Mouse (Mus musculus): Measurements from ENCODE around the gene Efhd1. TPM values are rescaled to one million over a fixed set of nuclear protein-coding genes. Genes with fewer than 3 reads are reported as not detected.

Efhd1 gene
- total RNA-seq, 1 experiment: 1.8 TPM

DNA sequence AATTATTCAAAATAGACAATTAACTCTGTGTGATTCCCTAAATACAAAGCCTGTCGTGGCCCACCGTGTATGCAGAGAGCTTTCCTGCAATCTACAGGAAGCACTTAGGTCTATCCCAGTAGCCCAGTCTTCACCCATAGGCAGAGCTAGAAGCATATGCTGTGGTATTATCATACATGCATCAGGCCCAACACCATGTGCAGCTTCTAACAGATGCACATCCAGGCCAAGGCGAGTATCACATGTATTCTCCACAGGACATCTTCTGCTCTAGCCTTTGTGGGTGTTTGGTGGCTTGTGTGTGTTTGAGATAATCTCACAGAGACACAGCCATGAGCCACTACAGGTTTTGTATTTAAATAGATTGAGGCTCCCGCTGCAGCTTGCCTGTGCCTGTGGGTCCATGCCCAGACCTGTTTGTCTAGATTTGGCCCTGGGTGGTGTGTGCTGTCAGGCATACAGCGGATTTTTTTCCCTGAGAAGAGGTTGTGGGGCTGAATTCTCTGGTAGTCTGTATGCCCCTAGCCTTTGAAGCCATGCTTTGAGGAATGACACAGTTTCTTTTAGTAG lies 12.0 kb upstream of the Efhd1 start:
- TF ChIP-seq HCFC1 (IDR thresholded peaks at IDR 0.05; ENCODE audit: borderline replicate concordance, insufficient read depth, low read length) (no peak), MAFK (IDR thresholded peaks at IDR 0.05; ENCODE audit: insufficient read depth, low read depth, low read length) (no peak), CHD2 (IDR thresholded peaks at IDR 0.05; ENCODE audit: low read depth, low read length) (no peak), ZC3H11A (IDR thresholded peaks at IDR 0.05; ENCODE audit: borderline replicate concordance, low read depth, low read length) (no peak), ZNF384 (IDR thresholded peaks at IDR 0.05; ENCODE audit: low read depth, low read length) (no peak)
- Histone ChIP-seq H3K9ac (ENCODE audit: insufficient read depth, low read depth, low read length, poor library complexity, severe bottlenecking) (no peak overlapping the region), H3K36me3 (ENCODE audit: control insufficient read depth, insufficient read depth, low read length, poor library complexity, severe bottlenecking) (no peaks in the 10 kb centered on the region), H3K4me3 (ENCODE audit: insufficient read depth in 1 of 2, low read depth in 1 of 2, low read length in 2 of 2, poor library complexity in 1 of 2, severe bottlenecking in 1 of 2) (no peak overlapping the region), H3K27ac (ENCODE audit: insufficient read depth, low read depth, low read length, poor library complexity, severe bottlenecking) (no peak overlapping the region), H3K9me3 (ENCODE audit: control insufficient read depth, insufficient read depth, low read depth, low read length) (no peaks in the 10 kb centered on the region), H3K4me1 (ENCODE audit: control insufficient read depth in 2 of 2, insufficient read depth in 2 of 2, low read length in 2 of 2, poor library complexity in 1 of 2) (peaks cover 0 to 14% of the 10 kb centered on the region in 2 experiments; a peak in 2 of 4 replicates)
- in situ Hi-C loops (cut with MboI; ENCODE audit: low sequenced_read_pairs in 2 of 2, unreplicated experiment in 2 of 2): no loop called here
- no peak for DNase-seq (ENCODE audit: low read depth, low spot score)

DNA sequence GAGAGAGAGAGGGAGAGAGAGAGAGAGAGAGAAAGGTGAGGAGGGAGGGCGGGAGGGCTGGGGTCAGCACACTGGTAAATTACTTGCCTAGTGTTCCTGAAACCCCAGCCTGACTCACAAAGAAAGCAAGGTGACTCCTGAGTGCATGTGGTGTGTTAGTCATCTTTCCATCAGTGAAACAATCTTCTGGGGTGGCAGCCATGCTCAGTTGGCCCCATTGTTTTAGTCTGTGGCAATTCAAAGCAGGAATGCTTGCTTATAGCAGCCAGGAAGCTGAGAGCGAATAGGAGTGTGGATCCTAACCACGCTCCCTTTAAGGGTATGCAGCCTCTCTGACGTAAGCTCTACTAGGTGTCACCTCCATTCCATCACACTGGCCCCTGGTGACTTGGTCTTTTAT lies 9.0 kb upstream of the Efhd1 start:
- in situ Hi-C loops (cut with MboI; ENCODE audit: low sequenced_read_pairs in 2 of 2, unreplicated experiment in 2 of 2): no loop called here

DNA sequence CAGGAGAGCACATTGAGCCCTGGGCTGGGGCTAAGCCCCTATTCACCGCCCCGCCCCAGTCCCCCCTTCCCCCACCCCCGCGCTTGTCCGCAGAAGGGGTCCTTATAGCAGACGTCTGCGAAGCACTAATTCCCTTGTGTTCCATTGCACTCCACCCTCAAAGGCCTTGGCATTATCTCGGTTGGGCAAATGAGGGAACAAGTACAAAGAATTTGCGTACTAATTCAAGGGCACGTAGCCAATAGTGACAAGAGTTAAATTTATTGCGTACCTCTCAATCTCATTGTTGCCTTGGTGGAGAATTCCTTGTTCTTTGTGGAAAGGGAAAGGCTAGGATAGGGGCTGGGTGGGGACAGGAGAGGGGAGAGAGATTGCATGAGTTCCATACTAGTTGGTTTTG lies 6.5 kb upstream of the Efhd1 start:
- no peak overlapping the region for H3K9ac ChIP-seq (ENCODE audit: insufficient read depth, low read depth, low read length, poor library complexity, severe bottlenecking)
- no peak overlapping the region for H3K4me3 ChIP-seq (ENCODE audit: insufficient read depth in 1 of 2, low read depth in 1 of 2, low read length in 2 of 2, poor library complexity in 1 of 2, severe bottlenecking in 1 of 2)
- H3K4me1 ChIP-seq (ENCODE audit: control insufficient read depth in 2 of 2, insufficient read depth in 2 of 2, low read length in 2 of 2, poor library complexity in 1 of 2): peaks cover 0 to 4% of the 10 kb centered on the region in 2 experiments; a peak in 2 of 4 replicates
- DNase-seq (ENCODE audit: low read depth, low spot score): no peak
- in situ Hi-C loops (cut with MboI; ENCODE audit: low sequenced_read_pairs in 2 of 2, unreplicated experiment in 2 of 2): no loop called here
- H3K9me3 ChIP-seq (ENCODE audit: control insufficient read depth, insufficient read depth, low read depth, low read length): no peaks in the 10 kb centered on the region
- no peak overlapping the region for H3K27ac ChIP-seq (ENCODE audit: insufficient read depth, low read depth, low read length, poor library complexity, severe bottlenecking)
- TF ChIP-seq ZNF384 (IDR thresholded peaks at IDR 0.05; ENCODE audit: low read depth, low read length) (no peak), MAFK (IDR thresholded peaks at IDR 0.05; ENCODE audit: insufficient read depth, low read depth, low read length) (no peak), HCFC1 (IDR thresholded peaks at IDR 0.05; ENCODE audit: borderline replicate concordance, insufficient read depth, low read length) (no peak), CHD2 (IDR thresholded peaks at IDR 0.05; ENCODE audit: low read depth, low read length) (no peak), ZC3H11A (IDR thresholded peaks at IDR 0.05; ENCODE audit: borderline replicate concordance, low read depth, low read length) (no peak)
- no peaks in the 10 kb centered on the region for H3K36me3 ChIP-seq (ENCODE audit: control insufficient read depth, insufficient read depth, low read length, poor library complexity, severe bottlenecking)

More for the DNA sequence above, 9.0 kb upstream of the Efhd1 start:
- TF ChIP-seq HCFC1 (IDR thresholded peaks at IDR 0.05; ENCODE audit: borderline replicate concordance, insufficient read depth, low read length): no peak
- no peak for TF ChIP-seq CHD2 (IDR thresholded peaks at IDR 0.05; ENCODE audit: low read depth, low read length)
- no peak for TF ChIP-seq MAFK (IDR thresholded peaks at IDR 0.05; ENCODE audit: insufficient read depth, low read depth, low read length)
- TF ChIP-seq ZC3H11A (IDR thresholded peaks at IDR 0.05; ENCODE audit: borderline replicate concordance, low read depth, low read length): no peak
- TF ChIP-seq ZNF384 (IDR thresholded peaks at IDR 0.05; ENCODE audit: low read depth, low read length): no peak
- Histone ChIP-seq H3K9ac (ENCODE audit: insufficient read depth, low read depth, low read length, poor library complexity, severe bottlenecking) (no peak overlapping the region), H3K27ac (ENCODE audit: insufficient read depth, low read depth, low read length, poor library complexity, severe bottlenecking) (no peak overlapping the region), H3K4me1 (ENCODE audit: control insufficient read depth in 2 of 2, insufficient read depth in 2 of 2, low read length in 2 of 2, poor library complexity in 1 of 2) (peaks cover 0 to 14% of the 10 kb centered on the region in 2 experiments; a peak in 2 of 4 replicates), H3K9me3 (ENCODE audit: control insufficient read depth, insufficient read depth, low read depth, low read length) (no peaks in the 10 kb centered on the region), H3K4me3 (ENCODE audit: insufficient read depth in 1 of 2, low read depth in 1 of 2, low read length in 2 of 2, poor library complexity in 1 of 2, severe bottlenecking in 1 of 2) (no peak overlapping the region), H3K36me3 (ENCODE audit: control insufficient read depth, insufficient read depth, low read length, poor library complexity, severe bottlenecking) (no peaks in the 10 kb centered on the region)
- no peak for DNase-seq (ENCODE audit: low read depth, low spot score)

DNA sequence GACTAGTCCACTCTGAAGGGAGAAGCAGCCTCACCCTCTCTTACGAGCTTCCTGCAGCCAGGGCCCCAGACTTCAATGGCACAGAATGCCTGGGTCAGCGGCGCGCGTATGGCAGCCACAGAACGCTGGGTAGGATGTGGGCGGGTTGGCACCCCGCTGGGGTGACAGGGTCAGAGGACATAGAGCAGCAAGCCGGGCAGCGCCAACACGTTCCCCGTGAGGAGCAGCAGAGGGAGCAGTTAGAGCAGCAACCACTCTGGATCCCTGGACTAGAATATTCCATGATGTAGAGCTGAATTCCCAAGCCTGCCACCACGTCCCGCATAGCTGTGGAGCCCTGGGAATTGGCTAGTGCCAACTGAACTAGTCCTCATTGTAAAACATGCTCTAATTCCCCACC lies 5.7 kb upstream of the Efhd1 start:
- Histone ChIP-seq H3K4me3 (ENCODE audit: insufficient read depth in 1 of 2, low read depth in 1 of 2, low read length in 2 of 2, poor library complexity in 1 of 2, severe bottlenecking in 1 of 2) (no peak overlapping the region; a peak in 1 of 4 replicates), H3K9me3 (ENCODE audit: control insufficient read depth, insufficient read depth, low read depth, low read length) (no peaks in the 10 kb centered on the region), H3K36me3 (ENCODE audit: control insufficient read depth, insufficient read depth, low read length, poor library complexity, severe bottlenecking) (no peaks in the 10 kb centered on the region), H3K27ac (ENCODE audit: insufficient read depth, low read depth, low read length, poor library complexity, severe bottlenecking) (no peak overlapping the region), H3K4me1 (ENCODE audit: control insufficient read depth in 2 of 2, insufficient read depth in 2 of 2, low read length in 2 of 2, poor library complexity in 1 of 2) (peaks cover under 1 to 7% of the 10 kb centered on the region in 2 experiments; a peak in 3 of 4 replicates), H3K9ac (ENCODE audit: insufficient read depth, low read depth, low read length, poor library complexity, severe bottlenecking) (no peak overlapping the region)
- in situ Hi-C loops (cut with MboI; ENCODE audit: low sequenced_read_pairs in 2 of 2, unreplicated experiment in 2 of 2): no loop called here
- DNase-seq (ENCODE audit: low read depth, low spot score): no peak
- TF ChIP-seq MAFK (IDR thresholded peaks at IDR 0.05; ENCODE audit: insufficient read depth, low read depth, low read length) (no peak), HCFC1 (IDR thresholded peaks at IDR 0.05; ENCODE audit: borderline replicate concordance, insufficient read depth, low read length) (no peak), CHD2 (IDR thresholded peaks at IDR 0.05; ENCODE audit: low read depth, low read length) (no peak), ZC3H11A (IDR thresholded peaks at IDR 0.05; ENCODE audit: borderline replicate concordance, low read depth, low read length) (no peak), ZNF384 (IDR thresholded peaks at IDR 0.05; ENCODE audit: low read depth, low read length) (no peak)
